Mouse (Mus musculus) kidney, embryonic 14.5 days (tissue): ENCODE measurements around the gene Fgf15. TPM values are rescaled to one million over a fixed set of nuclear protein-coding genes. Genes with fewer than 3 reads are reported as not detected.

ENCODE experiments used
- ATAC-seq: fragments of 200-750 bp; cut with Nextera tagmentation; 2 replicates; pipeline ENCODE4 v1.8.0; 2017; ENCODE audit warnings: moderate number of reproducible peaks, mild to moderate bottlenecking, moderate TSS enrichment, moderate library complexity; ENCODE audit not compliant: low FRiP score, low TSS enrichment
- H3K27ac ChIP-seq: fragments of 300-500 bp; sonication (generic); 2 replicates; pipeline ENCODE4 v1.5.1; 2014; ENCODE audit warnings: low read depth, mild to moderate bottlenecking, low read length, moderate library complexity, mixed read lengths
- H3K27me3 ChIP-seq: fragments of 300-500 bp; sonication (generic); 2 replicates; pipeline ENCODE4 v1.6.1; 2014; ENCODE audit warnings: mild to moderate bottlenecking, low read length; ENCODE audit not compliant: control insufficient read depth, insufficient read depth
- H3K36me3 ChIP-seq: fragments of 300-500 bp; sonication (generic); 2 replicates; pipeline ENCODE4 v1.6.1; 2014; ENCODE audit warnings: low read length, mixed read lengths; ENCODE audit not compliant: control insufficient read depth, insufficient read depth
- H3K4me1 ChIP-seq: fragments of 300-500 bp; sonication (generic); 2 replicates; pipeline ENCODE4 v1.6.1; 2014; ENCODE audit warnings: low read length, mixed read lengths; ENCODE audit not compliant: control insufficient read depth, insufficient read depth
- H3K4me2 ChIP-seq: fragments of 300-500 bp; sonication (generic); replicated peaks from 2 replicates; pipeline ENCODE4 v1.6.1; 2014; ENCODE audit warnings: low read depth, mild to moderate bottlenecking, low read length
- H3K4me3 ChIP-seq: fragments of 300-500 bp; sonication (generic); 2 replicates; pipeline ENCODE4 v1.5.1; 2014; ENCODE audit warnings: mild to moderate bottlenecking, low read length
- H3K9ac ChIP-seq: fragments of 300-500 bp; sonication (generic); 2 replicates; pipeline ENCODE4 v1.6.1; 2014; ENCODE audit warnings: low read depth, mild to moderate bottlenecking, low read length, moderate library complexity
- H3K9me3 ChIP-seq: fragments of 300-500 bp; sonication (generic); 2 replicates; pipeline ENCODE4 v1.6.1; 2016; ENCODE audit warnings: low read length; ENCODE audit not compliant: control insufficient read depth
- WGBS: fragments of 180-500 bp; shearing (Covaris S2); extraction: QIAGEN DNeasy Blood & Tissue Kit; methylation state at CpG from one replicate; pipeline ENCODE4 v1.1.7; 2014; 5-methylcytosine and 5-hydroxymethylcytosine counted together
- polyA plus RNA-seq: library from polyadenylated mRNA; unstranded; fragments of >200 nt; fragmentation: Nextera tagmentation; extraction: Ambion mirVana; gene quantifications from 2 replicates; pipeline ENCODE4 v1.2.1, GENCODE M21; 2014

The Fgf15 gene
- polyA plus RNA-seq, 1 experiment from 2014 or later: 2.2 TPM

DNA sequence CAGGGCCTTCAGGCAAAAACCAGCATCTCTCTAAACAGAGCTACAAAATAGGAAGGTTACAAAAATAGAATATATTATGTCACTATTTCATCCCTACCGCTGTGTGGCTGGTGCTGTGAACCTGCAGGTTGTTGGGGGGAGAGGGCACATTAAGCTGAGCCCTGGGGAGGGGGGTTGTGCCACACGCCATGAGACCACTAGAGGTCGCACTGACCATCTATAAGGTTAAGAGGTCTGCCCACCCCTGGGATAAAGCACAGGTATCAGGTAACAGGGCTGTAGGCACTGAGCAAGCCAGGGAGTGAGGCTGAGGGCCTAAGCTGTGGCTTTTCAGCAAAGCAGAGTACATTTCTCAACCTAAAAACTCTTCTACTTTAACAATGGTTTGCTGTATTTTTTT lies 35.4 kb downstream of the Fgf15 start:
- H3K27me3 ChIP-seq: no peaks in the 10 kb centered on the region
- H3K27ac ChIP-seq: no peak overlapping the region
- peaks cover 69% of the 10 kb centered on the region for H3K36me3 ChIP-seq
- WGBS: 10% methylated on average over 3 of the region's 3 CpGs
- H3K9ac ChIP-seq: no peak overlapping the region
- peaks cover 4% of the 10 kb centered on the region for H3K4me1 ChIP-seq
- no peak overlapping the region for H3K4me3 ChIP-seq
- no peaks in the 10 kb centered on the region for H3K9me3 ChIP-seq
- ATAC-seq: no peak
- H3K4me2 ChIP-seq: no peak overlapping the region

DNA sequence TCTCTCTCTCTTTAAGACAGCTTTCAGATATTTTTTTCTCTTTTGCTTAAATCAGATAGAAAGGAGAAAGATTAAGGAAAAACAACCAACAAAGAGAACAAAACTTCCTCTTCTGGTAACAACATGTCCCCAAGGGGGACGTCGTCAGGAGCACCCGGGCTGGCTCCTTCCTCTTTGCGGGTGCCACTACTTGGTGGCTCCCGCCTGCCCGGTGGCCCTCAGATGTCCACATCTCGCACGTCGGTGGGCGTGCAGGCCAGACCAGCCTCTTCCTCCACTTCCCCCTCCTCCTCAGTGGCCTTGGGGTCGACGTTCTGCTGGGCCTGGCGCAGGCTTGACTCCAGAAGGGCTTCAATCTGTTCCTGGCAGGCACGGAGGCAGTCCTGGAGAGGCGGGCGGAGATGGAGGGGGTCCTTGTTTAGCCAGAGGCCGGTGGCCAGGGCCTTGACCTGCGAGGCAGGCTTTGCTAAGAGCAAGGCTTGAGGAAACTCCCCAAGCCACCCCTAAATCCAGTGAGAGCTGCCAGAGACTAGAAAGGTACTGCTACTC lies 36.1 kb downstream of the Fgf15 start:
- Histone ChIP-seq H3K9ac (no peak overlapping the region), H3K4me3 (no peak overlapping the region), H3K27me3 (no peaks in the 10 kb centered on the region), H3K9me3 (no peaks in the 10 kb centered on the region), H3K4me1 (peaks cover 9% of the 10 kb centered on the region), H3K27ac (no peak overlapping the region), H3K36me3 (peaks cover 74% of the 10 kb centered on the region), H3K4me2 (no peak overlapping the region)
- no peak for ATAC-seq
- WGBS: 72% methylated on average over 18 of the region's 18 CpGs

DNA sequence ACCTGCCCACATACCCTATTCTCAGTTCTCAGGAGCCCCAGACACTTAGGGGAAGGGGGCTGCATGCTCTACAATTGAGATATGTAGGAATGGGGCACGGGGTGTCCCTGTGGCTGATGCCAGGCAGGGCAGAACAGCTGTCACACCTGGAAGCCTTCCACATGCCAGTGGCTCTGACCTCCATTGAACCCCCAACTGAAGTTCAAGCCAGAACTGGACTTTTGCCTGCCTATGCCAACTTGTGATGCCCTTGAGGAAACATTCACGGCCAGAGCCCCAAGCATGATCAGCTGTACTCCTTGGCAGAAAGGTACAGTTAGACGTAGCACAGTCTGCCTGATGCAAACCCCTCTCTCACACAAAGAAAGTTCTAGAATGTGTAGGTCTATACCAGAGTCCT lies 37.0 kb downstream of the Fgf15 start:
- Histone ChIP-seq H3K9ac (no peak overlapping the region), H3K36me3 (peaks cover 74% of the 10 kb centered on the region), H3K9me3 (no peaks in the 10 kb centered on the region), H3K27ac (no peak overlapping the region), H3K4me3 (no peak overlapping the region), H3K27me3 (no peaks in the 10 kb centered on the region), H3K4me2 (no peak overlapping the region), H3K4me1 (peaks cover 9% of the 10 kb centered on the region)
- ATAC-seq: no peak
- WGBS: 87% methylated on average over 3 of the region's 3 CpGs

DNA sequence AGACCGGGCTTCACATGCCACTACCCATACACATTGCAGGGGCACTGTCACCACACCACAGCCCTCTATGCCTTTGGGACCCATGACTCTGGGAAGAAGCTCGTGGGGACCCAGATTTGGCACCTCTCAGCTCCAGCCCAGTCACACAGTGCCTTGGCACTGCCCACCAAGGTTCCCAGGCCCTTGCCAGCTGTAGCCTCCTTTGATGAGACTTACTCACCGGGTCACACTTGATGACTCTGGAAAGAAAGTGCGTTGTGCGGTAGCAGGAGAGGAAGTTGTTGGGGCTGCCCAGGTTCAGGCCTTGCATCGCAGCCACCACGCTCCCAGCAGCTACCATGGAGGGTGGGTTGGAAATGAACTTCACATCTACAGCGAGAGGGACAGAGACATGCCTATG lies 37.5 kb downstream of the Fgf15 start:
- 89% methylated on average over 8 of the region's 8 CpGs for WGBS
- Histone ChIP-seq H3K9me3 (no peaks in the 10 kb centered on the region), H3K4me2 (no peak overlapping the region), H3K4me1 (peaks cover 9% of the 10 kb centered on the region), H3K27ac (no peak overlapping the region), H3K9ac (no peak overlapping the region), H3K4me3 (no peak overlapping the region), H3K36me3 (peaks cover 74% of the 10 kb centered on the region), H3K27me3 (no peaks in the 10 kb centered on the region)
- ATAC-seq: no peak

DNA sequence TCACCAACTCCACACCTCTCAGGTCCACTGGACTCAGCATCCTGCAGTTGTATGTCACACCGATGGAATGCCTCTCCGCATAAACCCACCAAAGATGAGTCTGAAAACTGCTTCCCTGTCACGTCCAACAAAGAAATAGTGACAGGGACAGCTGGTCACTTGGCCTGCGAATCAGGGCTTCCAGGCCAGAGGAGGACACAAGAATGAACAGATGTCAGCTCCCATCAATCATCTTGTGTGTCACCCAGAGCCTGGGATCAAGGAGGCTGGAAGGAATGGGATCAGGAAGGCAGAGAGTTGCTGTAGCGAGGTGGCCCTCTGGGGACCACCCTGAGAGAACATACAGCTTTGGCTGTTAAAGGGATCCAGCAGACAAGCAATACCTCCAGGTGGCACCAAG lies 38.6 kb downstream of the Fgf15 start:
- WGBS: 73% methylated on average over 5 of the region's 5 CpGs
- Histone ChIP-seq H3K27me3 (no peaks in the 10 kb centered on the region), H3K9me3 (no peaks in the 10 kb centered on the region), H3K4me1 (peaks cover 9% of the 10 kb centered on the region), H3K4me2 (no peak overlapping the region; the same call in 1 of the 2 replicates), H3K27ac (no peak overlapping the region), H3K4me3 (no peak overlapping the region), H3K36me3 (peaks cover 69% of the 10 kb centered on the region), H3K9ac (no peak overlapping the region)
- ATAC-seq: no peak

DNA sequence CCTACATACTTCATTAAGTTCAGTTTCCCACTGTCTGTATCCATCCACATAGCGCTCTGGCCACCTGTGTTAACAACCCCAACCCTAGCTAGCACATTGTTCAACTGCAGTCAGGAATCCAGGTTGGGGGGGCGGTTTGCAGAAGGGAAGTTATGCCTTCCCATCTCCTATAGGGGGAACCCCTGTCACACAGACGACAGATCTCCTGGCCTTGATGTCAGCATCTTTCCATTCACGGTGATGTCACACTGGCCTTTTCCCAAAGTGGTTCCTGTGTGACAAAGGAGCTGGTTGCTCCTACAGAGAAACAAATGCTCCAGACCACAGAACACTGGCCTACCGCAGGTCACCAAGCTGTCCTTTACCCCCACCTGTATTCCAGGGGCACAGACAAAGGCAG lies 39.2 kb downstream of the Fgf15 start:
- Histone ChIP-seq H3K4me1 (peaks cover 13% of the 10 kb centered on the region), H3K27me3 (no peaks in the 10 kb centered on the region), H3K36me3 (peaks cover 62% of the 10 kb centered on the region), H3K4me3 (no peak overlapping the region), H3K27ac (no peak overlapping the region), H3K9ac (no peak overlapping the region), H3K9me3 (no peaks in the 10 kb centered on the region), H3K4me2 (no peak overlapping the region)
- no peak for ATAC-seq
- 58% methylated on average over 5 of the region's 5 CpGs for WGBS

DNA sequence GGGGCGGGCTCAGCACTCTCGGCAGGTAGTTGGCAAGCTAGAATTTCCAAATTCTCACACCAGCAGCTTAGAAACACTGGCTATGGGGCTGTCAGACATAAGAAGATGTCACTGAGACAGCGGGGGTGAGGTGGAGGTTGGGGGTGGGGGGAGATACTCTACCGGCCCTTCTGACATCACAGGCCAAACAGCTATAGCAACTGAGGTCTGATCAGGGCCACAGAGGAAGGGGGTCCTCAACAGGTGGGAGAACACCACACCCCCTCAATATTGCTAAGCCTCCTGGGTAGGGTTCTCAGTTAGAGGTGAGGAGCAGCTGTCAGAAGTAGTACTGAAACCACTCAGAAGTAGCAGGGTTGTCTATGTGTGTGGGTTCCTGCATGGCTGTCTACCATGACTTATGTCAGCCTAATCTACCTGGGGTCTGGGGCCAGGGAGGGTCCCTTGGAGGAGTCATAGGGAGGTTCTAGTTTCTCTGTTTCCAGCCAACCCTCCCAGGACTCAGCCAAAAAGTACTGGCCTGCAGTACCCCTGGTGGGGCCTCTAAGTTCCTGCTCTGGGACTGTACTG lies 40.1 kb downstream of the Fgf15 start:
- H3K27me3 ChIP-seq: no peaks in the 10 kb centered on the region
- no peak for ATAC-seq
- peaks cover 58% of the 10 kb centered on the region for H3K36me3 ChIP-seq
- 93% methylated on average over 4 of the region's 4 CpGs for WGBS
- no peak overlapping the region for H3K27ac ChIP-seq
- H3K4me2 ChIP-seq: peak overlapping the region; percentile 90
- H3K4me3 ChIP-seq: peak overlapping the region; percentile 57; the same call in 1 of the 2 replicates
- H3K9ac ChIP-seq: peak overlapping the region; percentile 88; the same call in 1 of the 2 replicates
- H3K4me1 ChIP-seq: peaks cover 14% of the 10 kb centered on the region
- no peaks in the 10 kb centered on the region for H3K9me3 ChIP-seq

DNA sequence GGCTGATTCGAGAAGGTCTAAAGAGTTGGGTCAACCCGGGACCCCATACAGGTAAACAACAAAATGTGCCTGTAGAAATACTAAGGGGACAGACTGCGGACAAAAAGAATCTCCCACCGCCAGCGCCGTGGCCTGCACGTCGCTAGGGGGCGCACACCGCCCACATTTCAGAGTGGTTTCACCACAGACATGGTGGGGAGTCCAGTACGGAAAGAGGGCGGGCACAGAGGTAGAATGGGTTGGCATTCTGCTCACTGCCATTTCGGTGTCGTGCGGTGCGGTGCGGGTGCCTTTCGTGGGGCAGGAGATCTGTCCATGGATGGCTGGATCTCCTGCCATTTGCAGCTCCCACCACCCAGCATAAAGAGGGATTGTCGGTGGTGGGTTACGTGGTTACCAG lies 41.2 kb downstream of the Fgf15 start:
- WGBS: 2% methylated on average over 20 of the region's 20 CpGs
- peak overlapping the region; percentile 57 for H3K4me3 ChIP-seq
- H3K27ac ChIP-seq: peak overlapping the region; percentile 94
- no peaks in the 10 kb centered on the region for H3K27me3 ChIP-seq
- peak overlapping the region; percentile 88 for H3K9ac ChIP-seq
- H3K9me3 ChIP-seq: no peaks in the 10 kb centered on the region
- no peak for ATAC-seq
- H3K36me3 ChIP-seq: peaks cover 48% of the 10 kb centered on the region
- H3K4me1 ChIP-seq: peaks cover 19% of the 10 kb centered on the region
- peak overlapping the region; percentile 90 for H3K4me2 ChIP-seq

DNA sequence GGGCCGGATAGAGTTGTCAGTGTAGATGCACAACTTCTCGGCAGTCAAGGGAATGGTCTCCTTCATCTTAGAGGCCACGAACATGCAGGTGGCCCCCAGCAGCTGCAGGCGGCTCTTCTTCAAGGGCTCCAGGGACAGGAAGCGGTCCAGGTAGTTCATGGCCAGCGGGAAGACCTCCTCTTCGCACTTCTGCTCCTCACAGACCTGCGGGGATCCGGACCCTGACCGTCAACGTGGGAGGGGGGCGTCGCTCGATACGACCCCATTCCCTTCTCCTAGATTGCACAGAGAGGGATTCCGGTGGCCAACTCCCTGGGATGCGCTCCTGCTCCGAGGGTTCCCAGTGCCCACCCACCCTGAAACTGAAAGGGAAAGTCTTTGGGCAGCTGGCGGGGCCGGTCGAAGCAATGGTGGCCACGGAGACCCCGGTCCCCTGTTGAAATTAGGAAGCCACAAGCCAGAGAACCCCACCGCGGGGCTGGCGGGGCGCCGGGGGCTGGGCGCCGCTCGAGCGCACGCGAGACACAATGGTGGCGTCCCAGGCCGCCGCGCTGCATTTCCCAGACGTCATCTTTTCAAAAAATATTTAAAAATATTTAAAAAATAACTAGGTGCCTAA lies 41.7 kb downstream of the Fgf15 start:
- H3K9ac ChIP-seq: peak overlapping the region; percentile 88
- peaks cover 43% of the 10 kb centered on the region for H3K36me3 ChIP-seq
- H3K4me3 ChIP-seq: peak overlapping the region; percentile 57
- H3K27ac ChIP-seq: peak overlapping the region; percentile 94
- under 1% methylated on average over 39 of the region's 39 CpGs for WGBS
- no peaks in the 10 kb centered on the region for H3K27me3 ChIP-seq
- H3K4me1 ChIP-seq: peaks cover 25% of the 10 kb centered on the region
- no peaks in the 10 kb centered on the region for H3K9me3 ChIP-seq
- H3K4me2 ChIP-seq: peak overlapping the region; percentile 90
- ATAC-seq: no peak
